Mouse (Mus musculus) B cell, adult 62 days (primary cell): Measurements from ENCODE around the gene S1pr5. TPM values are rescaled to one million over a fixed set of nuclear protein-coding genes. Genes with fewer than 3 reads are reported as not detected.

Experiments
- total RNA-seq: library from RNA; stranded (reverse); gene quantifications from 4 replicates; pipeline ENCODE4 v1.2.4, GENCODE M21; 2023

The S1pr5 gene
- total RNA-seq, result 0.24 to 0.36 TPM (median 0.28 TPM) in 3 of 4 replicates, not detected in the other

DNA sequence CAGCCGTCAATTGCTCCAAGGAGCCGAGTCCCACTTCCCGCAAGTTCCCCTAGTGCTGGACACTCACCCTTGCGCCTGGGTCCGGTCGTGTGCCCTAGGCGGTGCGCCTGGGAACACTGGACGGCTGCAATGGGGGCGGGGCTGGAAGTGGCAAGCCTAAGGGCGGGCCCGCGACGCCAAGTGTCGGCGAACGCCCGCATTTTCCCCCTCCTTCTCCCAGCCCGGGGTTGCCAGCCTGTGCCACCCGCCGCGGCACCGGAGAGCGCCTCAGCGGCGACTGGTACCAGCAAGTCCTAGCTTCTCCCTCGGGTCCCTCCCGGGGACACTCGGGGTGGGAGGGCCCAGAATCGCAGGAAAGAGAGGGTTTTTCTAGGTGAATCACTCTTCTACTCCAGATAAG is at the start of gene S1pr5:
S1pr5 (minus strand) TSS at position 118 of the 400 bp plus-strand sequence.

DNA sequence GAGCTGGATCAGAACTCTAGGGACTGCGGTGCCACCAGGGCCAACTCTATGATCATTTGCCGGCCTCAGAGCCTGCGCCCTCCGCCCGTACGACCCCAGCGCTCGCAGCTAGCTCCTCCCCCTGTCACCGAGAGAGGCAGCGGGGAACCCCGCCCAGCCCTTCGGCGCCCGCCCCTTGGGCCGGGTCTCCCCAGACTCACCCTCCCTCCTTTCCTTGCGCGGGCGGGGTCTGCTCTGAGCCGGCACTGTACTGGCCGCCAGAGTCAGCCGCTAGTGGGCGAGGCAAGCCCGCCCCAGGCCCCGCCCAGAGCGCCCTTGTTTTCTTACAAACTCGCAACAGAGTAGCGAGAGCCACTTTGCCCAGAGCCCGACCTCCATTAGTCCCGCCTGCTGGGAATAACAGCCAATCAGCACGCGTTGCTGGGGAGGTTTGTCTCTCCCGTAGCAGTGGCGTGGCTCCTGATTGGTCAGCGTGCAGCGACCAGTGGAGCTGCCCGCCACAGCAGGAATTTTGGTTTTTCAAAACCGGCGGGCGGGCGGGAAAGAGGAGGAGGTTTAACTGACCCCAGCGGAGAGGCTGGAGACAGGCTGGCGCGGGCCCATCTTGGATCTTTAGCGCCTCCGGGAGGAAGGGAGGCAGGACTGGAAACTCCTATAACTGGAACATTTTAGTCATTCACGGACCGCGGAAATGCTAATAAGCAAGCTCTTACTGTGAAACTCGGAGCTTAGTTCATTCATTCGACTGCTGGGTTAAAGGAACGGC is 43.0 kb upstream of the S1pr5 start, which contains the start of gene Cdkn2d:
Cdkn2d (minus strand) TSS at position 386 of the 766 bp plus-strand sequence.

DNA sequence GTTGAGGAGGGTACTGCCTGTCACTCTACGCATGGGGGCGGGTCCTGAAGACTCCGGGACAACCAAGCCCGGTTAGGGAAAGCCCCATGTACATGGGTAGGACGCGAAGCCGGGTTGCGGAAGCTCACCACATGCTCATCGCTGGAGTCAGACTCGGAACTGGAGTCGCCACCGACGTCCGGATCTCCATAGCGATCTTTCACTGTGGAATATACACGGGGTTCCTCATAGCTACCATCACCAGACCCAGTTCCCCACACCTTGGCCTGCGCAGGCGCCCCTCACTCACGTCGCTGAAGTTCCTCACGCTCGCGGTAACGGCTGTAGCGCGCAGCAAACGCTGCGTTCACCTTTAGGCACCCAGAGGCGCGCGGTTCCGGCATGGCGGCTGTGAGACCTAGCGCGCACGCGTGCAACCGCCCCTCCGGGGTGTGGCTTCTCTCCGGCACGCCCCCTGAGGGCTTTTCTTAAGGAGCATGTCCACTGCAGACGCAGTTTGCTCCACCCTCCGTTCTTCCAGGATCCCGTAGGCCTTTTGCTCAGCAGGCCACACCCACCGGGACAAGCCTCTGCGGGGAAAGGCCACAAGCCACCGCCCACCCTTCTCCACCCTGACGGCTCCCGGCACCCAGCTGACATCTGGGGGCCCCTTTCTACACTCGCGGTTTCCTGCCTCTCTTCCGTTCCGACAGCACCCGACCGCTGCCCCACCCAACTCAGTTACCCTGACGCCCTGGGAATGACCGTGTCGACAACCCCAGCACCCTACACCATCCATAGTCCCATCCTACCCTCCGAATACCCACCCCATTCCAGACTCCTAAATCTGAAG is 39.5 kb upstream of the S1pr5 start, which contains the start of gene Kri1:
Kri1 (minus strand) TSS at position 399 of the 832 bp plus-strand sequence.

DNA sequence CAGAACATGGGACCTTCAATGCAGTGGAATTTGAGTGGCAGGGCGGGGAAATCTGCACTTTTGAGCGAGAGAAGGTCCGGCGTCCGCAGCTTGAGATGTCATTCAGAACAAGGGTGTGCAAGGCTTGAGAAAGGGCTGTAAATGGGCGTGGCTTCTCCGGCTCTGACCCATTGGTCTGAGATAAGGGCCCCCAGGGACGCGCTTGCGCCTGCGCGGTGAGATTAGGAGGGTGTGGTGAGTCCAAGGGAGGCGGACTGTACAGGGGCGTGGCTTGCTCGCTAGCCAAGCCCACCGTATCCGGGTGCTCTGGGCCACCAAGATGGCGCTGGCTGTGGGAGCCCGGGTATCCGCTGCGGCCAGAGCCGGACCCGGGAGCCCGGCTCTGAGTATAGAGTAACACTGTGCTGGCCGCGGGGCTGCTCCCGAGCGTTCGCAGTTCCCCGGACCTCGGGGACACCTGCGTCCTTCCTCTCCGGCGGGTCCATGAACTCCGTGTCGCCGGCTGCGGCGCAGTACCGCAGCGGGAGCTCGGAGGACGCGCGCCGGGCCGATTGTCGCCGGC is 16.8 kb upstream of the S1pr5 start, which contains the start of gene Atg4d:
Atg4d (plus strand) TSS at position 294 of the 562 bp plus-strand sequence.

DNA sequence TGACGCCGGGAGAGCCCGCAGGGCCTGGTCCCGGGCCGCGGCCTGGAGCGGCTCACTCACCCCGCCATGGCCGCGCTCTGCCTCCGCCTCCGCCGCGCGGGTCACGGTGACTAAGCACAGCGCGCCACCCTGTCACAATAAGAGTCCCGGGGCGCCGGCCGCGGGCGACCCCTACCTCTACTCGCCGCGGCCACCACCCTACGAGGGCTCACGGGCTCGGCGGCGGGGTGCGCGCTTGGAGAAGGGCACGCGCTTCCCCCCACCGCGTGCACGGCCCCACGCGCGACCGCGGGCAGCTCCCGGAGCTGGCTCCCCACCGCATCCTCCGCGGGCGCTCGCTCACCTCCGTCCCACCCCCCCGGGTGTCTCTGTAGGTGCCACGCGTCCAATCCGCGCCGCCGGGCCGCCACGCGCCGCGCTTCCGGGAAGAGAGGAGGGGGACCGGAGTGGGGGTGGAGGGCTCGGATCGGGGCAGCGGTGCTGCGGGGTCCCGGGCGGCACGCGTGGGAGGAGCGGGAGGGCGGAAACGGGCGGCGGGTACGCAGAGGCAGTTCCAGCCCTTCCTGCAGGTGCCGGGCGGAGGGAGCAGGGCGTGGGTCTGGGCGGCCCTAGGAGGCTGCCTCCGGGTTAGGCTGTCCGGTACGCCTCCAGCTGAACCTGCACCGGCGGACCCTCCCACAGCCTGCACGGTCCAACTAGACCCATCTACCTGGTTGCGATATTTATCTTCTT is 9.3 kb downstream of the S1pr5 start, which contains the start of gene Keap1:
Keap1 (minus strand) TSS at position 629 of the 732 bp plus-strand sequence.

Other genes with a start within 250 kb of the S1pr5 start
- gene Mrpl4, start 245.7 kb downstream of the S1pr5 start, total RNA-seq, result 52.3 to 59.0 TPM (median 57.1 TPM) in 4 replicates
- 49.4 to 53.1 TPM (median 50.5 TPM) in 4 replicates for gene Icam1, start 232.5 kb downstream of the S1pr5 start, total RNA-seq
- gene Icam4, start 219.1 kb downstream of the S1pr5 start, total RNA-seq, result 0.63 TPM in 1 of 4 replicates, not detected in the others
- gene Icam5, start 216.4 kb downstream of the S1pr5 start, total RNA-seq, result 0.20 to 0.33 TPM in 2 of 4 replicates, not detected in the others
- gene Zglp1, start 181.3 kb downstream of the S1pr5 start, total RNA-seq, result not detected in 4 replicates
- gene Gm49373, start 175.3 kb downstream of the S1pr5 start, total RNA-seq, result 1.3 to 1.9 TPM (median 1.6 TPM) in 4 replicates
- 20.9 to 28.2 TPM (median 25.9 TPM) in 4 replicates for gene Fdx1l, start 174.8 kb downstream of the S1pr5 start, total RNA-seq
- 9.4 to 13.1 TPM (median 9.8 TPM) in 4 replicates for gene Gm38431, start 156.4 kb downstream of the S1pr5 start, total RNA-seq
- gene Raver1, start 156.4 kb downstream of the S1pr5 start, total RNA-seq, result 111 to 115 TPM (median 113 TPM) in 4 replicates
- 46.8 to 61.2 TPM (median 51.4 TPM) in 4 replicates for gene Tyk2, start 117.2 kb downstream of the S1pr5 start, total RNA-seq
- 108 to 117 TPM (median 111 TPM) in 4 replicates for gene Cdc37, start 98.5 kb downstream of the S1pr5 start, total RNA-seq
- 7.8 to 10.5 TPM (median 8.8 TPM) in 4 replicates for gene Pde4a, start 82.7 kb downstream of the S1pr5 start, total RNA-seq
- 25.0 to 32.1 TPM (median 29.5 TPM) in 4 replicates for gene Keap1, start 9.1 kb downstream of the S1pr5 start, total RNA-seq
- 48.2 to 54.2 TPM (median 52.1 TPM) in 4 replicates for gene Atg4d, start 16.9 kb upstream of the S1pr5 start, total RNA-seq
- gene Kri1, start 39.5 kb upstream of the S1pr5 start, total RNA-seq, result 113 to 143 TPM (median 134 TPM) in 4 replicates
- 24.3 to 26.8 TPM (median 25.0 TPM) in 4 replicates for gene Cdkn2d, start 43.0 kb upstream of the S1pr5 start, total RNA-seq
- gene Ap1m2, start 63.9 kb upstream of the S1pr5 start, total RNA-seq, result 2.0 to 3.0 TPM (median 2.6 TPM) in 4 replicates
- 311 to 326 TPM (median 324 TPM) in 4 replicates for gene Slc44a2, start 72.3 kb upstream of the S1pr5 start, total RNA-seq
- gene Ilf3, start 119.4 kb upstream of the S1pr5 start, total RNA-seq, result 160 to 186 TPM (median 180 TPM) in 4 replicates
- 70.2 to 88.5 TPM (median 84.2 TPM) in 4 replicates for gene Qtrt1, start 163.4 kb upstream of the S1pr5 start, total RNA-seq
- gene Dnm2, start 176.5 kb upstream of the S1pr5 start, total RNA-seq, result 230 to 250 TPM (median 233 TPM) in 4 replicates